Mouse (Mus musculus) liver, embryonic 14.5 days (tissue): Measurements from ENCODE around the gene Otol1. TPM values are rescaled to one million over a fixed set of nuclear protein-coding genes. Genes with fewer than 3 reads are reported as not detected.

Experiments
- ATAC-seq: fragments of 200-750 bp; cut with Nextera tagmentation; 2 replicates; pipeline ENCODE4 v1.8.0; 2017; ENCODE audit warnings: moderate number of reproducible peaks, mild to moderate bottlenecking, moderate library complexity; ENCODE audit not compliant: insufficient read depth
- DNase-seq, 3 experiments: peaks; one replicate each; pipeline ENCODE4 v3.0.0-alpha.2; 2012 to 2013; ENCODE audit warnings: low read depth in 3 of 3, low spot score in 3 of 3
- H3K27ac ChIP-seq: fragments of 300-500 bp; sonication (generic); 2 replicates; pipeline ENCODE4 v1.5.1; 2014; ENCODE audit warnings: moderate library complexity, mild to moderate bottlenecking, control low read depth, inconsistent platforms
- H3K27me3 ChIP-seq: fragments of 300-500 bp; sonication (generic); 2 replicates; pipeline ENCODE4 v1.6.1; 2014; ENCODE audit warnings: mild to moderate bottlenecking, low read length, moderate library complexity; ENCODE audit not compliant: control insufficient read depth, insufficient read depth
- H3K36me3 ChIP-seq: fragments of 300-500 bp; sonication (generic); replicated peaks from 2 replicates; pipeline ENCODE4 v1.6.1; 2014; ENCODE audit warnings: low read depth; ENCODE audit not compliant: control insufficient read depth, insufficient read depth
- H3K4me1 ChIP-seq, 2 experiments: fragments of 200-500 bp in 1 of 2; fragments of 300-500 bp in 1 of 2; sonication (generic) in 1 of 2; replicated peaks; 2 replicates each; pipeline ENCODE4 v1.6.1; 2012 to 2014; ENCODE audit warnings: antibody characterized with exemption in 1 of 2, inconsistent platforms in 1 of 2, low read length in 1 of 2; ENCODE audit not compliant: control insufficient read depth in 2 of 2, insufficient read depth in 2 of 2
- H3K4me2 ChIP-seq: fragments of 300-500 bp; sonication (generic); 2 replicates; pipeline ENCODE4 v1.6.1; 2014; ENCODE audit warnings: low read depth, mild to moderate bottlenecking, control low read depth, moderate library complexity
- H3K4me3 ChIP-seq, 2 experiments: fragments of 200-500 bp in 1 of 2; fragments of 300-500 bp in 1 of 2; sonication (generic) in 1 of 2; 2 replicates each; pipeline ENCODE4 v1.5.1; 2012 to 2014; ENCODE audit warnings: low read depth in 2 of 2, low read length in 2 of 2, mild to moderate bottlenecking in 2 of 2, control low read depth in 1 of 2, inconsistent platforms in 1 of 2, moderate library complexity in 1 of 2; ENCODE audit not compliant: insufficient read depth in 1 of 2
- H3K9ac ChIP-seq: fragments of 300-500 bp; sonication (generic); replicated peaks from 2 replicates; pipeline ENCODE4 v1.6.1; 2014; ENCODE audit warnings: mild to moderate bottlenecking, control low read depth, moderate library complexity
- H3K9me3 ChIP-seq: fragments of 300-500 bp; sonication (generic); 2 replicates; pipeline ENCODE4 v1.6.1; 2016; ENCODE audit warnings: low read length, mixed read lengths; ENCODE audit not compliant: control insufficient read depth
- CTCF ChIP-seq: IDR thresholded peaks from 2 replicates; pipeline ENCODE4 v1.5.1; 2016; ENCODE audit warnings: antibody characterized with exemption, low read depth, control low read depth
- EP300 ChIP-seq: IDR thresholded peaks from 2 replicates; pipeline ENCODE4 v1.6.1; 2016; ENCODE audit warnings: antibody characterized with exemption, low read depth
- WGBS: fragments of 180-500 bp; shearing (Covaris S2); extraction: QIAGEN DNeasy Blood & Tissue Kit; methylation state at CpG from one replicate; pipeline ENCODE4 v1.1.7; 2014; ENCODE audit not compliant: insufficient replicate concordance; 5-methylcytosine and 5-hydroxymethylcytosine counted together
- polyA plus RNA-seq, 2 experiments: library from polyadenylated mRNA; depleted of rRNA in 1 of 2; stranded (reverse) in 1 of 2; unstranded in 1 of 2; fragments of >200 nt; fragmentation: Nextera tagmentation in 1 of 2; extraction: Ambion mirVana in 1 of 2; gene quantifications; 2 replicates each; pipeline versions ENCODE4 v1.2.1 to v1.2.3; 2012 to 2014

Otol1 gene
- polyA plus RNA-seq, 2 experiments: not detected

DNA sequence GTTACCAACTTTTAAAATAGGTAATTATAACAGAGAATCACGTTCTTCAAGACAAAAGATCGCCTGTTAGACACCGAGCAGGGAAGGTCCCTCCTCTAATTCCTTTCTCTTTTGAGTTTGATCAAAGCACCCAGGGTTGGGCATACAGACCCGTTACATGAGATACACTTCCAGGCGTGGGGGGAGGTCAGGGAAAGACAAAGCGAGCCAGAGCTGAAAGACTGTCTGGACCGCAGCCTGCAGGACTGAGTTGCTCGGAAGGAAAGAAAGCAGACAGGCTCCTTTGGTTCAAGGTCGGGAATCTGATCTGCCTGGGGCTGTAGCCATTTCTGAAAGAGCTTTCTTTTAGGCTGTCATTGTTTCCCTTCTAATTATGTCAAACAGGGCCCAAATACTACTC, 5.9 kb upstream of the Otol1 start:
- Histone ChIP-seq H3K9me3 (no peaks in the 10 kb centered on the region), H3K9ac (no peak overlapping the region), H3K27me3 (no peaks in the 10 kb centered on the region), H3K4me1 (no peaks in the 10 kb centered on the region), H3K4me2 (no peak overlapping the region), H3K4me3 (no peak overlapping the region), H3K36me3 (no peaks in the 10 kb centered on the region), H3K27ac (no peak overlapping the region)
- no peak for TF ChIP-seq EP300
- no peak for ATAC-seq
- 60% methylated on average over 9 of the region's 9 CpGs for WGBS
- no peak for DNase-seq

DNA sequence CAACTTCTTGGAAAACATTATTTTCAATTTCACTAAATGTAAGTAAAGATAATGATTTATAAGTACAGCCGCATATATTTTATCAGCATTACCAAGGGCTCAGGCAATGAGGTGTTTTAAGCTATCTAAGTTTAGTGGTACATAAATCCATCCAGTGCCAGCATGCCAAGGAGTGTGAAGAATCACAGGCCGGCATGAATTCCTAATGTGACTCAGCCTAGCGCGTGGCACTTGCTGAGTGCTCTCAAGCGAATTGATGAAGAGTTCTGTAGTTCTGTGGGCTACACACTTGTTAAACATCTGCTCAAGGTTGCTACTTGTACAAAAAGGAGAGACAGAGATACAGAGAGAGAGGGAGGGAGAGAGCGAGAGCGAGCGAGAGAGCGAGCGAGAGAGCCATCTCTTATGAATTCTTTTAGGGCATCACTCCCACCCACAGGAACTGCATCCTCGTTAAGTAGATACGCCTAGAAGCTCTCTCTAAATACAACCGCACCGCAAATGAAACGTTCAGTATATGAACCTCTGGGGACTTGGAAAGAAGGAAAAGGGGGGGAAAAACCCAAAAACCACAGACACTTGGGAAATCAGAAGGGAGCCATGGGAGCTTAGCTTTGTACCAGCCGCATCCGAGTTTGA, 4.2 kb upstream of the Otol1 start:
- H3K27ac ChIP-seq: no peak overlapping the region
- no peak overlapping the region for H3K4me3 ChIP-seq
- WGBS: 77% methylated on average over 17 of the region's 17 CpGs
- no peak for TF ChIP-seq EP300
- no peak for TF ChIP-seq CTCF
- no peak overlapping the region for H3K4me2 ChIP-seq
- no peaks in the 10 kb centered on the region for H3K4me1 ChIP-seq
- ATAC-seq (no peak), DNase-seq (no peak)
- no peaks in the 10 kb centered on the region for H3K9me3 ChIP-seq
- no peaks in the 10 kb centered on the region for H3K27me3 ChIP-seq
- no peak overlapping the region for H3K9ac ChIP-seq
- H3K36me3 ChIP-seq: no peaks in the 10 kb centered on the region

DNA sequence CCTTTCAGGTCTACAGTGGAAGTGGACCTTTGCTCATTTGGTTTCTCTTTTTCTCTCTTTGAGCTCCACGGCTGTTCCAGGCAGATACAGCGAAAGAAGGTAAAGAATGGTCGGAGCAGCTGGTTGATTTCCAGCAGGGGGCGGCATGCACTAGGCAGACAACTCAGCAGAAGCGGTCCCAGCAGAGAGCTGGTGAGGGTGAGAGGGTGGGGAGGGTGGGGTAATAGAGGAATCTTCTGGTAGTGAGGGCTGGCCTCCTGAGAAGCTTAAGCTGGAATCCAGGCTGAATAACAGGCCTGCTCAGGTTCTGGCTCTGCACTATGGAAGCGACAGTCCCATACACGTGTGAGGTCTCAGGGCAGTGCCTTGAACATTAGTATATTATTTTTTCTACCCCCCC, 3.5 kb upstream of the Otol1 start:
- H3K9me3 ChIP-seq: no peaks in the 10 kb centered on the region
- ATAC-seq: no peak
- no peak for DNase-seq
- no peak overlapping the region for H3K4me3 ChIP-seq
- 33% methylated on average over 7 of the region's 7 CpGs for WGBS
- H3K27me3 ChIP-seq: no peaks in the 10 kb centered on the region
- TF ChIP-seq CTCF (peak; percentile 47), EP300 (no peak)
- no peak overlapping the region for H3K4me2 ChIP-seq
- no peak overlapping the region for H3K9ac ChIP-seq
- no peak overlapping the region for H3K27ac ChIP-seq
- H3K36me3 ChIP-seq: no peaks in the 10 kb centered on the region
- H3K4me1 ChIP-seq: no peaks in the 10 kb centered on the region

DNA sequence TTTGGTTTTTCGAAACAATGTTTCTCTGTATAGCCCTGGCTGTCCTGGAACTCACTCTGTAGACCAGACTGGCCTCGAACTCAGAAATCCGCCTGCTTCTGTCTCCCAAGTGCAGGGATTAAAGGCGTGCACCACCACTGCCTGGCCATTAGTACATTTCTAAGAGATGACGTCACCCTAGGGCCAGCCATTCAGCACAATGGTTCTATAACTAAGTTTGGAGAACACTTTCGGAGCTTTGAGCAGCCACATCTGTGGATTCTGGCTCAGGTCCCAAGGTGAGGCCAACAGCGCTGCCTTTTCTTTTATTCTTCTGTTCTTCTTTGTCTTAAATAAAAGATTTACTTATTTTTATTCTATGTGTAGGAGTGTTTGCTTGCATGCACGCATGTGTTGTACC, 3.0 kb upstream of the Otol1 start:
- Histone ChIP-seq H3K4me3 (no peak overlapping the region), H3K4me1 (no peaks in the 10 kb centered on the region), H3K27ac (no peak overlapping the region), H3K4me2 (no peak overlapping the region), H3K36me3 (no peaks in the 10 kb centered on the region), H3K9ac (no peak overlapping the region), H3K9me3 (no peaks in the 10 kb centered on the region), H3K27me3 (no peaks in the 10 kb centered on the region)
- ATAC-seq (no peak), DNase-seq (no peak)
- TF ChIP-seq CTCF (no peak), EP300 (no peak)
- WGBS: 64% methylated on average over 8 of the region's 8 CpGs

DNA sequence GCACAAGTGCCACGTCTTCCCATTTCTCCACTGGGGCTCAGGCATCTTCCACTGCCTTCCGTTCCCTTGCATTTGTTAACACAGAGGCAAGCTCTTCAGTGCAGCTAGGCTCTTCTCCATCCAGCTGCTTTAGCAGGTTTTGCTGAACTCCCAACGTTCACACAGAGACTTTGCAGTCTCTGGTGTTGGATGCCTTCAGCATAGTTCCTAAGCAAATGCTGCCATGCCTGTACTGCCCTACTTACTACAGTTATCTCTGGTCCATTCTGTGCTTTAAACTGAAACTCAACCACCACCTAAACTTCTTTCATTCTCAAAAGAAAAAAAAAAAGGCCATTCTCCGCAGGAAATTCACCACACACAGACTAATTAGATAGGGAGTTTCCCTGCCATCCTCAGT, 5.2 kb downstream of the Otol1 start:
- H3K27ac ChIP-seq: no peak overlapping the region
- no peak for DNase-seq

More for the DNA sequence above, 5.2 kb downstream of the Otol1 start:
- no peaks in the 10 kb centered on the region for H3K9me3 ChIP-seq
- TF ChIP-seq CTCF: no peak
- TF ChIP-seq EP300: no peak
- H3K4me3 ChIP-seq: no peak overlapping the region
- H3K4me1 ChIP-seq: no peaks in the 10 kb centered on the region
- no peak overlapping the region for H3K4me2 ChIP-seq
- H3K27me3 ChIP-seq: no peaks in the 10 kb centered on the region
- H3K9ac ChIP-seq: no peak overlapping the region
- WGBS: 56% methylated on average over 4 of the region's 4 CpGs
- ATAC-seq: no peak
- no peaks in the 10 kb centered on the region for H3K36me3 ChIP-seq
